Mouse (Mus musculus) olfactory bulb, adult 2 months (tissue): ENCODE measurements around the gene Gm28308.

Source experiments
- CTCF ChIP-seq: fragments of 200-500 bp; IDR thresholded peaks from 2 replicates; pipeline ENCODE4 v1.5.1; 2012; ENCODE audit warnings: low read depth, mild to moderate bottlenecking, low read length, moderate library complexity; ENCODE audit not compliant: insufficient read depth
- POLR2A ChIP-seq: fragments of 200-500 bp; IDR thresholded peaks from 2 replicates; pipeline ENCODE4 v1.6.1; 2012; ENCODE audit warnings: mild to moderate bottlenecking, low read depth, low read length, moderate library complexity; ENCODE audit not compliant: insufficient read depth

DNA sequence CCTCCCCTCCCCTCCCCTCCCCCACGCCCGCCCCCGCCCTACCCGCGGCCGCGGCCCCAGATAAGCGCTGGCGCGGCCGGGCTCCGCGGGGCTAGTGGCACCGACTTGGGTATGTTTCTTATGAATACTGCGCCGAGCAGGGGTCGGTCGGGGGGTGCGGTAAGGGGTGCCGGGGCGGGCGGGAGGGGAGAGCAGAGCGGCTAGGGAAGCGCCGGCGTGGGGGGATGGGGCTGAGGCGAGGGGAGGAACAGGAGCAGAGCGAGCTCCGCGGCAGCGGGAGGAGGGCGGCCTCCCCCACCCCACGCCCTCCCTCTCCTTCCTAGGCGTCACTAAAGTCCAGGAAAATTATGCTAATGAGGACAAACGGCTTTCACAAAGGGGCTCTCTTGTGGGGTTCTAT is 37.3 kb downstream of the Gm28308 start:
- no peak for TF ChIP-seq POLR2A
- no peak for TF ChIP-seq CTCF
